Mouse (Mus musculus) embryo, embryonic 10.5 days (tissue): Measurements from ENCODE around the gene Slc4a8.
"Not testable (repeated sequence)": the region's sequence is repeated elsewhere in the genome, so short reads cannot be mapped to it uniquely, and the experiment has no call there.

Experiments
- DNase-seq: peaks from one replicate; pipeline ENCODE4 v3.0.0-alpha.2; 2015; ENCODE audit warnings: low spot score

Slc4a8 gene

GRCm38 (mm10) chr15:100775189-100776166 is 13.9 kb downstream of the Slc4a8 start:
- DNase-seq = peak; percentile 28

- no peak for DNase-seq
Measured at GRCm38 (mm10) chr15:100776424-100776823, 14.9 kb downstream of the Slc4a8 start.

GRCm38 (mm10) chr15:100777020-100778016 is 15.8 kb downstream of the Slc4a8 start:
- peak; percentile 33 for DNase-seq

- no peak for DNase-seq
Measured at GRCm38 (mm10) chr15:100779896-100780295, 18.3 kb downstream of the Slc4a8 start.

GRCm38 (mm10) chr15:100783244-100783987 is 21.9 kb downstream of the Slc4a8 start:
- no peak for DNase-seq

- DNase-seq = no peak
Measured at GRCm38 (mm10) chr15:100790219-100790618, 28.7 kb downstream of the Slc4a8 start.

- no peak for DNase-seq
Measured at GRCm38 (mm10) chr15:100792324-100792723, 30.8 kb downstream of the Slc4a8 start.

- DNase-seq = no peak
Measured at GRCm38 (mm10) chr15:100800914-100801313, 39.4 kb downstream of the Slc4a8 start.

- no peak for DNase-seq
Measured at GRCm38 (mm10) chr15:100808062-100808461, 46.5 kb downstream of the Slc4a8 start.

GRCm38 (mm10) chr15:100808484-100808883 is 46.9 kb downstream of the Slc4a8 start:
- DNase-seq = no peak

GRCm38 (mm10) chr15:100810243-100810642 is 48.7 kb downstream of the Slc4a8 start:
- no peak for DNase-seq

GRCm38 (mm10) chr15:100813501-100813900 is 52.0 kb downstream of the Slc4a8 start:
- no peak for DNase-seq

- no peak for DNase-seq
Measured at GRCm38 (mm10) chr15:100814066-100814465, 52.5 kb downstream of the Slc4a8 start.

GRCm38 (mm10) chr15:100815310-100815709 is 53.8 kb downstream of the Slc4a8 start:
- no peak for DNase-seq

- DNase-seq = no peak
Measured at GRCm38 (mm10) chr15:100818860-100819259, 57.3 kb downstream of the Slc4a8 start.

GRCm38 (mm10) chr15:100821824-100822223 is 60.3 kb downstream of the Slc4a8 start:
- no peak for DNase-seq

- DNase-seq = not testable (repeated sequence)
Measured at GRCm38 (mm10) chr15:100822370-100822769, 60.8 kb downstream of the Slc4a8 start.

GRCm38 (mm10) chr15:100825249-100825856 is 63.8 kb downstream of the Slc4a8 start:
- no peak for DNase-seq

- no peak for DNase-seq
Measured at GRCm38 (mm10) chr15:100826076-100826475, 64.5 kb downstream of the Slc4a8 start.

- DNase-seq = no peak
Measured at GRCm38 (mm10) chr15:100829775-100830174, 68.2 kb downstream of the Slc4a8 start.

GRCm38 (mm10) chr15:100830682-100831081 is 69.1 kb downstream of the Slc4a8 start:
- peak; percentile 43 for DNase-seq
